Mouse (Mus musculus): ENCODE data around the gene Kirrel3.
A peak's percentile ranks its signal among the peaks of the same experiment; 100 is the strongest.

The Kirrel3 gene

GRCm38 (mm10) chr9:34882211-34882610, 396.5 kb downstream of the Kirrel3 start:
- no peak for DNase-seq (ENCODE audit: inconsistent age in 2 of 2, low spot score in 1 of 2)

GRCm38 (mm10) chr9:34883122-34883521, 397.4 kb downstream of the Kirrel3 start:
- no peak for DNase-seq (ENCODE audit: inconsistent age in 2 of 2, low spot score in 1 of 2)

- no peak for DNase-seq (ENCODE audit: inconsistent age in 2 of 2, low spot score in 1 of 2)
These were observed 398.6 kb downstream of the Kirrel3 start for GRCm38 (mm10) chr9:34884325-34884724.

- no peak for DNase-seq (ENCODE audit: inconsistent age in 2 of 2, low spot score in 1 of 2)
These were observed 399.2 kb downstream of the Kirrel3 start for GRCm38 (mm10) chr9:34884942-34885341.

GRCm38 (mm10) chr9:34886746-34887145, 401.1 kb downstream of the Kirrel3 start:
- DNase-seq (ENCODE audit: inconsistent age in 2 of 2, low spot score in 1 of 2) = no peak

- DNase-seq (ENCODE audit: inconsistent age in 2 of 2, low spot score in 1 of 2) = no peak
These were observed 401.5 kb downstream of the Kirrel3 start for GRCm38 (mm10) chr9:34887196-34887595.

GRCm38 (mm10) chr9:34888298-34888697, 402.6 kb downstream of the Kirrel3 start:
- no peak for DNase-seq (ENCODE audit: inconsistent age in 2 of 2, low spot score in 1 of 2)

- no peak for DNase-seq (ENCODE audit: inconsistent age in 2 of 2, low spot score in 1 of 2)
These were observed 415.5 kb downstream of the Kirrel3 start for GRCm38 (mm10) chr9:34901216-34901615.

GRCm38 (mm10) chr9:34901888-34902287, 416.2 kb downstream of the Kirrel3 start:
- DNase-seq (ENCODE audit: inconsistent age in 2 of 2, low spot score in 1 of 2) = no peak

GRCm38 (mm10) chr9:34905164-34905563, 419.5 kb downstream of the Kirrel3 start:
- DNase-seq (ENCODE audit: inconsistent age in 2 of 2, low spot score in 1 of 2) = no peak

- no peak for DNase-seq (ENCODE audit: inconsistent age in 2 of 2, low spot score in 1 of 2)
These were observed 422.3 kb downstream of the Kirrel3 start for GRCm38 (mm10) chr9:34908040-34908439.

GRCm38 (mm10) chr9:34911838-34912237, 426.1 kb downstream of the Kirrel3 start:
- no peak for DNase-seq (ENCODE audit: inconsistent age in 2 of 2, low spot score in 1 of 2)

GRCm38 (mm10) chr9:34912273-34912972, 426.7 kb downstream of the Kirrel3 start:
- DNase-seq (ENCODE audit: inconsistent age in 2 of 2, low spot score in 1 of 2) = no peak

- DNase-seq (ENCODE audit: inconsistent age in 2 of 2, low spot score in 1 of 2) = peak; percentile 34 to 76
These were observed 427.3 kb downstream of the Kirrel3 start for GRCm38 (mm10) chr9:34912996-34913395.

- no peak for DNase-seq (ENCODE audit: inconsistent age in 2 of 2, low spot score in 1 of 2)
These were observed 433.3 kb downstream of the Kirrel3 start for GRCm38 (mm10) chr9:34918976-34919375.

GRCm38 (mm10) chr9:34920116-34920515, 434.4 kb downstream of the Kirrel3 start:
- no peak for DNase-seq (ENCODE audit: inconsistent age in 2 of 2, low spot score in 1 of 2)

- peak in 1 of 2 experiments; percentile 76 for DNase-seq (ENCODE audit: inconsistent age in 2 of 2, low spot score in 1 of 2)
These were observed 436.2 kb downstream of the Kirrel3 start for GRCm38 (mm10) chr9:34921941-34922340.

GRCm38 (mm10) chr9:34922716-34923115, 437.0 kb downstream of the Kirrel3 start:
- DNase-seq (ENCODE audit: inconsistent age in 2 of 2, low spot score in 1 of 2) = no peak

- DNase-seq (ENCODE audit: inconsistent age in 2 of 2, low spot score in 1 of 2) = peak in 1 of 2 experiments; percentile 67
These were observed 437.6 kb downstream of the Kirrel3 start for GRCm38 (mm10) chr9:34923134-34923931.

- DNase-seq (ENCODE audit: inconsistent age in 2 of 2, low spot score in 1 of 2) = no peak
These were observed 439.9 kb downstream of the Kirrel3 start for GRCm38 (mm10) chr9:34925616-34926015.

GRCm38 (mm10) chr9:34930371-34930770, 444.7 kb downstream of the Kirrel3 start:
- no peak for DNase-seq (ENCODE audit: inconsistent age in 2 of 2, low spot score in 1 of 2)

GRCm38 (mm10) chr9:34938140-34938539, 452.4 kb downstream of the Kirrel3 start:
- no peak for DNase-seq (ENCODE audit: inconsistent age in 2 of 2, low spot score in 1 of 2)
